Comparison of ENCODE assay signal across 12 mouse cellular contexts in genomic region chrX:52514553-52514952, GRCm38 (mm10).
DNase-seq lines count a peak whose midpoint lies in the region.
"Had no signal": no experiment of that assay in that cellular context is flagged by ENCODE, and none has a peak within 500 bp of the region (broad histone marks: within the 10 kb centered on the region; RNA-seq: fewer than 3 reads in every experiment).

No protein-coding gene starts in this region.

- peak; percentile 20 for DNase-seq in gastrocnemius, postnatal 10 days
- no peak for DNase-seq in gastrocnemius, postnatal 36 days
- DNase-seq in kidney, postnatal 4 days: peak; percentile 33 to 42
- no peak for DNase-seq in kidney, adult 18-20 months
- peak; percentile 32 for DNase-seq in testis, postnatal 10 days (ENCODE audit: low spot score)
- no peak for DNase-seq in testis, postnatal 14 days (ENCODE audit: low spot score)
- DNase-seq in adrenal gland, adult 18-20 months (ENCODE audit: low spot score in 2 of 2): no peak
- no peak for DNase-seq in adrenal gland, adult 8-10 months
- DNase-seq: adrenal gland, postnatal 36 days; cerebellum, adult 9-11 months; kidney, adult 11 months; right cerebral cortex, postnatal 25 days had no signal

- intact Hi-C loops in gastrocnemius, postnatal 36 days (cut with DNase I): no loop called here

Comparison
In these comparisons a context has a peak if more than half of its experiments do, and no peak if none do; other contexts are left out.
1. DNase-seq: peak in gastrocnemius, postnatal 10 days (single experiment), kidney, postnatal 4 days (2 of 2) and testis, postnatal 10 days (single experiment); none in gastrocnemius, postnatal 36 days (0 of 2), kidney, adult 18-20 months (single experiment), testis, postnatal 14 days (single experiment), adrenal gland, adult 18-20 months (0 of 2) and adrenal gland, adult 8-10 months (single experiment).